Mouse (Mus musculus): ENCODE data around the gene Cbll1. TPM values are rescaled to one million over a fixed set of nuclear protein-coding genes. Genes with fewer than 3 reads are reported as not detected.
"Not testable (repeated sequence)": the region's sequence is repeated elsewhere in the genome, so short reads cannot be mapped to it uniquely, and the experiment has no call there.

Cbll1 gene
- polyA plus RNA-seq, 1 experiment from 2014 or later, result 18.3 TPM

GRCm38 (mm10) chr12:31513724-31514503 lies 14.5 kb upstream of the Cbll1 start:
- Histone ChIP-seq H3K4me3 (no peak overlapping the region), H3K27ac (no peak overlapping the region), H3K9me3 (no peaks in the 10 kb centered on the region), H3K36me3 (no peaks in the 10 kb centered on the region), H3K9ac (no peak overlapping the region), H3K4me2 (no peak overlapping the region), H3K27me3 (no peaks in the 10 kb centered on the region), H3K4me1 (replicated peaks) (no peaks in the 10 kb centered on the region)
- 81% methylated on average over 6 of the region's 6 CpGs for WGBS
- no peak for ATAC-seq (ENCODE audit: low FRiP score)

GRCm38 (mm10) chr12:31512634-31513411 lies 13.4 kb upstream of the Cbll1 start:
- no peak overlapping the region for H3K4me3 ChIP-seq
- 92% methylated on average over 14 of the region's 14 CpGs for WGBS
- no peaks in the 10 kb centered on the region for H3K27me3 ChIP-seq
- H3K9ac ChIP-seq, result no peak overlapping the region
- H3K36me3 ChIP-seq, result no peaks in the 10 kb centered on the region
- no peak for ATAC-seq (ENCODE audit: low FRiP score)
- no peak overlapping the region for H3K27ac ChIP-seq
- H3K9me3 ChIP-seq, result no peaks in the 10 kb centered on the region
- H3K4me2 ChIP-seq, result no peak overlapping the region
- H3K4me1 ChIP-seq (replicated peaks), result no peaks in the 10 kb centered on the region

- no peaks in the 10 kb centered on the region for H3K4me1 ChIP-seq (replicated peaks)
- H3K9ac ChIP-seq, result no peak overlapping the region
- no peaks in the 10 kb centered on the region for H3K9me3 ChIP-seq
- ATAC-seq (ENCODE audit: low FRiP score), result no peak
- H3K27me3 ChIP-seq, result no peaks in the 10 kb centered on the region
- no peak overlapping the region for H3K4me2 ChIP-seq
- 77% methylated on average over 4 of the region's 5 CpGs for WGBS
- no peaks in the 10 kb centered on the region for H3K36me3 ChIP-seq
- H3K4me3 ChIP-seq, result no peak overlapping the region
- H3K27ac ChIP-seq, result no peak overlapping the region
Measured at GRCm38 (mm10) chr12:31511218-31511617, 11.8 kb upstream of the Cbll1 start.

- no peak for ATAC-seq (ENCODE audit: low FRiP score)
- WGBS, result 87% methylated on average over 6 of the region's 6 CpGs
- Histone ChIP-seq H3K27ac (no peak overlapping the region), H3K9ac (no peak overlapping the region), H3K4me2 (no peak overlapping the region), H3K27me3 (no peaks in the 10 kb centered on the region), H3K36me3 (no peaks in the 10 kb centered on the region), H3K9me3 (no peaks in the 10 kb centered on the region), H3K4me1 (replicated peaks) (0 out of 2 replicates have a peak, but pooled peaks cover 4% of the 10 kb centered on the region), H3K4me3 (no peak overlapping the region)
Measured at GRCm38 (mm10) chr12:31508496-31508895, 9.1 kb upstream of the Cbll1 start.

GRCm38 (mm10) chr12:31507718-31508364 lies 8.4 kb upstream of the Cbll1 start:
- Histone ChIP-seq H3K36me3 (no peaks in the 10 kb centered on the region), H3K9ac (no peak overlapping the region), H3K4me3 (no peak overlapping the region), H3K4me1 (replicated peaks) (0 out of 2 replicates have a peak, but pooled peaks cover 4% of the 10 kb centered on the region), H3K27me3 (no peaks in the 10 kb centered on the region), H3K9me3 (no peaks in the 10 kb centered on the region), H3K4me2 (no peak overlapping the region), H3K27ac (no peak overlapping the region)
- 47% methylated on average over 6 of the region's 6 CpGs for WGBS
- ATAC-seq (ENCODE audit: low FRiP score), result no peak

- H3K4me2 ChIP-seq, result no peak overlapping the region
- peaks cover 20% of the 10 kb centered on the region for H3K4me1 ChIP-seq (replicated peaks)
- H3K36me3 ChIP-seq, result no peaks in the 10 kb centered on the region
- ATAC-seq (ENCODE audit: low FRiP score), result no peak
- H3K9ac ChIP-seq, result no peak overlapping the region
- no peaks in the 10 kb centered on the region for H3K9me3 ChIP-seq
- no peak overlapping the region for H3K27ac ChIP-seq
- no peaks in the 10 kb centered on the region for H3K27me3 ChIP-seq
- H3K4me3 ChIP-seq, result no peak overlapping the region
Measured at GRCm38 (mm10) chr12:31503211-31503610, 3.8 kb upstream of the Cbll1 start.

GRCm38 (mm10) chr12:31501266-31501665 lies 1.9 kb upstream of the Cbll1 start:
- Histone ChIP-seq H3K36me3 (no peaks in the 10 kb centered on the region), H3K27ac (no peak overlapping the region), H3K4me1 (replicated peaks) (peaks cover 31% of the 10 kb centered on the region), H3K9me3 (no peaks in the 10 kb centered on the region), H3K4me2 (no peak overlapping the region), H3K27me3 (no peaks in the 10 kb centered on the region), H3K9ac (no peak overlapping the region), H3K4me3 (no peak overlapping the region)
- ATAC-seq (ENCODE audit: low FRiP score), result no peak
- WGBS, result 75% methylated on average over 4 of the region's 4 CpGs

GRCm38 (mm10) chr12:31500196-31500595 lies 780 bp upstream of the Cbll1 start:
- peak overlapping the region; percentile 94 for H3K4me3 ChIP-seq
- under 1% methylated on average over 12 of the region's 12 CpGs for WGBS
- H3K27me3 ChIP-seq, result no peaks in the 10 kb centered on the region
- H3K27ac ChIP-seq, result peak overlapping the region; percentile 96
- peak overlapping the region; percentile 89 for H3K9ac ChIP-seq
- no peaks in the 10 kb centered on the region for H3K9me3 ChIP-seq
- ATAC-seq (ENCODE audit: low FRiP score), result peak; percentile 36; the same call in 1 of the 2 replicates
- H3K4me2 ChIP-seq, result peak overlapping the region; percentile 87
- peaks cover 31% of the 10 kb centered on the region for H3K4me1 ChIP-seq (replicated peaks)
- H3K36me3 ChIP-seq, result no peaks in the 10 kb centered on the region

GRCm38 (mm10) chr12:31498936-31499313 lies 491 bp downstream of the Cbll1 start:
- Histone ChIP-seq H3K4me1 (replicated peaks) (peaks cover 27% of the 10 kb centered on the region), H3K9ac (peak overlapping the region; percentile 89), H3K36me3 (peaks cover 6% of the 10 kb centered on the region), H3K4me2 (peak overlapping the region; percentile 87), H3K4me3 (peak overlapping the region; percentile 94), H3K27ac (peak overlapping the region; percentile 96), H3K27me3 (no peaks in the 10 kb centered on the region), H3K9me3 (no peaks in the 10 kb centered on the region)
- WGBS, result 1% methylated on average over 25 of the region's 25 CpGs
- ATAC-seq (ENCODE audit: low FRiP score), result 0 out of 2 replicates have a peak, but pooled peaks have one; percentile 4

GRCm38 (mm10) chr12:31486431-31486830 lies 13.0 kb downstream of the Cbll1 start:
- Histone ChIP-seq H3K4me2 (no peak overlapping the region), H3K36me3 (peaks cover 37% of the 10 kb centered on the region), H3K9me3 (no peaks in the 10 kb centered on the region), H3K4me3 (no peak overlapping the region), H3K9ac (no peak overlapping the region), H3K27ac (no peak overlapping the region), H3K27me3 (no peaks in the 10 kb centered on the region), H3K4me1 (replicated peaks) (no peaks in the 10 kb centered on the region)
- WGBS, result 88% methylated on average over 6 of the region's 6 CpGs
- ATAC-seq (ENCODE audit: low FRiP score), result no peak

- ATAC-seq (ENCODE audit: low FRiP score); H3K4me1 ChIP-seq (replicated peaks); H3K4me2 ChIP-seq; H3K27me3 ChIP-seq; H3K27ac ChIP-seq; H3K36me3 ChIP-seq; H3K9me3 ChIP-seq; H3K4me3 ChIP-seq; H3K9ac ChIP-seq: not testable (repeated sequence)
- WGBS, result 90% methylated on average over 4 of the region's 6 CpGs
Measured at GRCm38 (mm10) chr12:31478182-31478581, 21.2 kb downstream of the Cbll1 start.

GRCm38 (mm10) chr12:31462615-31463014 lies 36.8 kb downstream of the Cbll1 start:
- H3K4me3 ChIP-seq, result no peak overlapping the region
- WGBS, result 85% methylated on average over 4 of the region's 4 CpGs
- H3K4me1 ChIP-seq (replicated peaks), result no peaks in the 10 kb centered on the region
- H3K9ac ChIP-seq, result no peak overlapping the region
- ATAC-seq (ENCODE audit: low FRiP score), result no peak
- H3K36me3 ChIP-seq, result no peaks in the 10 kb centered on the region
- H3K27ac ChIP-seq, result no peak overlapping the region
- no peaks in the 10 kb centered on the region for H3K9me3 ChIP-seq
- no peak overlapping the region for H3K4me2 ChIP-seq
- no peaks in the 10 kb centered on the region for H3K27me3 ChIP-seq
